Mouse (Mus musculus): ENCODE results near the gene Ssna1.

Gene Ssna1

GRCm38 (mm10) chr2:25271827-25272511 lies at the start of gene Ssna1, which contains the start of gene Anapc2:
Ssna1 (minus strand) TSS chr2:25272438.
Anapc2 (plus strand) TSS chr2:25272478.
- peak; percentile 98 to 99 for DNase-seq

GRCm38 (mm10) chr2:25320084-25320483 lies 47.8 kb upstream of the Ssna1 start:
- DNase-seq = no peak

GRCm38 (mm10) chr2:25318971-25319773 lies 46.9 kb upstream of the Ssna1 start, which contains the start of gene Grin1:
Grin1 (minus strand) TSS chr2:25319187.
- DNase-seq = peak; percentile 53 to 69

GRCm38 (mm10) chr2:25318119-25318966 lies 46.1 kb upstream of the Ssna1 start:
- no peak for DNase-seq

GRCm38 (mm10) chr2:25311491-25311891 lies 39.3 kb upstream of the Ssna1 start:
- DNase-seq = no peak

GRCm38 (mm10) chr2:25310969-25311368 lies 38.7 kb upstream of the Ssna1 start:
- DNase-seq = no peak

- DNase-seq = no peak
Observed at GRCm38 (mm10) chr2:25310180-25310579, 37.9 kb upstream of the Ssna1 start.

GRCm38 (mm10) chr2:25305587-25306359 lies 33.5 kb upstream of the Ssna1 start:
- DNase-seq = no peak

- DNase-seq = peak in 1 of 2 experiments; percentile 42
Observed at GRCm38 (mm10) chr2:25304657-25305541, 32.7 kb upstream of the Ssna1 start.

GRCm38 (mm10) chr2:25303931-25304656 lies 31.9 kb upstream of the Ssna1 start:
- no peak for DNase-seq

- DNase-seq = no peak
Observed at GRCm38 (mm10) chr2:25303452-25303851, 31.2 kb upstream of the Ssna1 start.

GRCm38 (mm10) chr2:25298046-25298445 lies 25.8 kb upstream of the Ssna1 start:
- no peak for DNase-seq

- no peak for DNase-seq
Observed at GRCm38 (mm10) chr2:25297093-25297492, 24.9 kb upstream of the Ssna1 start.

GRCm38 (mm10) chr2:25293706-25294105 lies 21.5 kb upstream of the Ssna1 start:
- no peak for DNase-seq

GRCm38 (mm10) chr2:25292856-25293255 lies 20.6 kb upstream of the Ssna1 start:
- DNase-seq = peak; percentile 75 to 88

GRCm38 (mm10) chr2:25292054-25292544 lies 19.9 kb upstream of the Ssna1 start:
- peak in 1 of 2 experiments; percentile 14 for DNase-seq

GRCm38 (mm10) chr2:25291184-25292053 lies 19.2 kb upstream of the Ssna1 start:
- peak in 1 of 2 experiments; percentile 22 for DNase-seq

GRCm38 (mm10) chr2:25290816-25291130 lies 18.5 kb upstream of the Ssna1 start:
- peak in 1 of 2 experiments; percentile 19 for DNase-seq

Data from kidney, postnatal 25 days (tissue).